Comparison of ENCODE assay signal across 9 mouse cellular contexts in genomic region chr11:54088947-54089317, GRCm38 (mm10). TPM values are rescaled to one million over a fixed set of nuclear protein-coding genes. Genes with fewer than 3 reads are reported as not detected.
A peak's percentile ranks its signal among the peaks of the same experiment; 100 is the strongest.
DNase-seq lines count a peak whose midpoint lies in the region; ATAC-seq and TF ChIP-seq lines count a peak whose summit lies in the region.
"Had no signal": no experiment of that assay in that cellular context is flagged by ENCODE, and none has a peak within 500 bp of the region (broad histone marks: within the 10 kb centered on the region; RNA-seq: fewer than 3 reads in every experiment).

No protein-coding gene starts in this region.

- H3K4me2 ChIP-seq in midbrain, embryonic 16.5 days (ENCODE audit: low read length): no peak overlapping the region
- H3K4me2 ChIP-seq in forebrain, embryonic 16.5 days (ENCODE audit: low read length): no peak overlapping the region
- H3K4me2 ChIP-seq in hindbrain, postnatal 0 days (ENCODE audit: low read depth, low read length): no peak overlapping the region
- H3K4me2 ChIP-seq in midbrain, embryonic 11.5 days: no peak overlapping the region
- H3K4me2 ChIP-seq: liver, embryonic 15.5 days had no signal

- no peaks in the 10 kb centered on the region for H3K36me3 ChIP-seq in midbrain, embryonic 10.5 days
- H3K36me3 ChIP-seq in midbrain, embryonic 16.5 days (ENCODE audit: control insufficient read depth, insufficient read depth, low read length): no peaks in the 10 kb centered on the region
- no peaks in the 10 kb centered on the region for H3K36me3 ChIP-seq in forebrain, embryonic 16.5 days (ENCODE audit: control insufficient read depth, insufficient read depth)
- H3K36me3 ChIP-seq in hindbrain, postnatal 0 days (ENCODE audit: insufficient read depth, low read length): no peaks in the 10 kb centered on the region
- no peaks in the 10 kb centered on the region for H3K36me3 ChIP-seq in midbrain, embryonic 11.5 days (ENCODE audit: control insufficient read depth, insufficient read depth, low read length)
- H3K36me3 ChIP-seq: liver, embryonic 15.5 days had no signal

- H3K4me3 ChIP-seq in midbrain, embryonic 10.5 days: no peak overlapping the region
- no peak overlapping the region for H3K4me3 ChIP-seq in midbrain, embryonic 16.5 days (ENCODE audit: low read depth, low read length)
- no peak overlapping the region for H3K4me3 ChIP-seq in forebrain, embryonic 16.5 days (replicated peaks; ENCODE audit: low read length)
- no peak overlapping the region for H3K4me3 ChIP-seq in hindbrain, postnatal 0 days (ENCODE audit: low read length)
- no peak overlapping the region for H3K4me3 ChIP-seq in midbrain, embryonic 11.5 days (ENCODE audit: low read depth, low read length)
- H3K4me3 ChIP-seq: liver, embryonic 15.5 days had no signal

- peak; percentile 84 for TF ChIP-seq CTCF in hindbrain, postnatal 0 days (IDR thresholded peaks at IDR 0.05; ENCODE audit: low read depth)

- WGBS in midbrain, embryonic 10.5 days: 51% methylated on average over 5 of the region's 5 CpGs
- WGBS in midbrain, embryonic 16.5 days: 55% methylated on average over 5 of the region's 5 CpGs
- 51% methylated on average over 5 of the region's 5 CpGs for WGBS in forebrain, embryonic 16.5 days
- 47% methylated on average over 5 of the region's 5 CpGs for WGBS in hindbrain, postnatal 0 days
- 56% methylated on average over 5 of the region's 5 CpGs for WGBS in midbrain, embryonic 11.5 days

- no peaks in the 10 kb centered on the region for H3K27me3 ChIP-seq in midbrain, embryonic 10.5 days (ENCODE audit: low read depth, poor library complexity, severe bottlenecking)
- H3K27me3 ChIP-seq in midbrain, embryonic 16.5 days (ENCODE audit: control insufficient read depth, insufficient read depth, low read depth, low read length): no peaks in the 10 kb centered on the region
- no peaks in the 10 kb centered on the region for H3K27me3 ChIP-seq in forebrain, embryonic 16.5 days (replicated peaks; ENCODE audit: control insufficient read depth, insufficient read depth, low read length)
- H3K27me3 ChIP-seq in hindbrain, postnatal 0 days (ENCODE audit: insufficient read depth, low read length): no peaks in the 10 kb centered on the region
- no peaks in the 10 kb centered on the region for H3K27me3 ChIP-seq in midbrain, embryonic 11.5 days (ENCODE audit: control insufficient read depth, insufficient read depth, low read length)

- peak; percentile 75 for DNase-seq in midbrain, embryonic 10.5 days (ENCODE audit: low spot score)
- peak; percentile 62 for DNase-seq in c-Kit-positive CD71-positive TER-119-positive erythroid progenitor cells, embryonic 14.5 days (ENCODE audit: low spot score)
- DNase-seq in hindbrain, postnatal 0 days (ENCODE audit: low spot score): peak; percentile 84
- peak; percentile 51 for DNase-seq in left cerebral cortex, adult 11 months (ENCODE audit: low spot score)
- peak; percentile 98 for DNase-seq in midbrain, embryonic 11.5 days (ENCODE audit: low spot score, missing footprints)
- peak; percentile 80 to 89 for DNase-seq in spleen, postnatal 10 days (ENCODE audit: low spot score in 2 of 2)

- ATAC-seq in midbrain, embryonic 16.5 days: no peak
- ATAC-seq in forebrain, embryonic 16.5 days: peak; percentile 33; the same call in 1 of the 2 replicates
- ATAC-seq in hindbrain, postnatal 0 days: peak; percentile 71
- ATAC-seq in midbrain, embryonic 11.5 days (ENCODE audit: low FRiP score): peak; percentile 44; the same call in 1 of the 2 replicates

- H3K27ac ChIP-seq in midbrain, embryonic 10.5 days (replicated peaks): no peak overlapping the region
- H3K27ac ChIP-seq in midbrain, embryonic 16.5 days (ENCODE audit: low read length): no peak overlapping the region
- H3K27ac ChIP-seq in forebrain, embryonic 16.5 days (ENCODE audit: low read length): no peak overlapping the region
- no peak overlapping the region for H3K27ac ChIP-seq in hindbrain, postnatal 0 days
- H3K27ac ChIP-seq in midbrain, embryonic 11.5 days (ENCODE audit: low read depth, low read length): no peak overlapping the region
- H3K27ac ChIP-seq: liver, embryonic 15.5 days had no signal

- 0 out of 2 replicates have a peak, but pooled peaks cover 7% of the 10 kb centered on the region for H3K4me1 ChIP-seq in midbrain, embryonic 10.5 days
- no peaks in the 10 kb centered on the region for H3K4me1 ChIP-seq in midbrain, embryonic 16.5 days (ENCODE audit: control insufficient read depth, insufficient read depth, low read length)
- no peaks in the 10 kb centered on the region for H3K4me1 ChIP-seq in forebrain, embryonic 16.5 days (replicated peaks; ENCODE audit: control insufficient read depth, insufficient read depth, low read length)
- no peaks in the 10 kb centered on the region for H3K4me1 ChIP-seq in hindbrain, postnatal 0 days (ENCODE audit: insufficient read depth, low read length)
- no peaks in the 10 kb centered on the region for H3K4me1 ChIP-seq in midbrain, embryonic 11.5 days (ENCODE audit: control insufficient read depth, insufficient read depth, low read length)

- no peak overlapping the region for H3K9ac ChIP-seq in midbrain, embryonic 16.5 days (ENCODE audit: low read depth, low read length)
- H3K9ac ChIP-seq in forebrain, embryonic 16.5 days (replicated peaks; ENCODE audit: low read depth, low read length): no peak overlapping the region
- no peak overlapping the region for H3K9ac ChIP-seq in hindbrain, postnatal 0 days (replicated peaks; ENCODE audit: low read length)
- H3K9ac ChIP-seq in midbrain, embryonic 11.5 days (ENCODE audit: low read length): no peak overlapping the region
- H3K9ac ChIP-seq: liver, embryonic 15.5 days had no signal

- H3K9me3 ChIP-seq in midbrain, embryonic 10.5 days (replicated peaks): no peaks in the 10 kb centered on the region
- no peaks in the 10 kb centered on the region for H3K9me3 ChIP-seq in midbrain, embryonic 16.5 days (replicated peaks; ENCODE audit: control insufficient read depth, low read length, poor library complexity, severe bottlenecking)
- no peaks in the 10 kb centered on the region for H3K9me3 ChIP-seq in forebrain, embryonic 16.5 days (ENCODE audit: control insufficient read depth, low read length)
- no peaks in the 10 kb centered on the region for H3K9me3 ChIP-seq in hindbrain, postnatal 0 days (ENCODE audit: low read length)
- no peaks in the 10 kb centered on the region for H3K9me3 ChIP-seq in midbrain, embryonic 11.5 days (ENCODE audit: control insufficient read depth, low read length)
- H3K9me3 ChIP-seq: liver, embryonic 15.5 days had no signal

RNA-seq across cellular contexts. Expression of gene P4ha2, which starts 11.0 kb away (rescaled TPM):
- polyA plus RNA-seq in midbrain, embryonic 10.5 days (2016; fragmentation: Nextera tagmentation; extraction: Ambion mirVana): 25.0 and 25.2 TPM in 2 replicates
- polyA plus RNA-seq in midbrain, embryonic 16.5 days (2015; fragmentation: Nextera tagmentation; extraction: Ambion mirVana): 9.6 and 9.7 TPM in 2 replicates
- polyA plus RNA-seq in forebrain, embryonic 16.5 days (2015; fragmentation: Nextera tagmentation; extraction: Ambion mirVana): 6.8 and 8.6 TPM in 2 replicates
- total RNA-seq in hindbrain, postnatal 0 days (2014; rRNA removed): 6.5 and 9.7 TPM in 2 replicates
- 8.4 and 9.0 TPM in 2 replicates for polyA plus RNA-seq in hindbrain, postnatal 0 days (2015; fragmentation: Nextera tagmentation; extraction: Ambion mirVana)
- polyA plus RNA-seq in midbrain, embryonic 11.5 days (2014; fragmentation: Nextera tagmentation; extraction: Ambion mirVana): 18.6 and 20.5 TPM in 2 replicates

RNA-seq across cellular contexts. Expression of gene Pdlim4, which starts 20.1 kb away (rescaled TPM):
- 52.4 and 57.4 TPM in 2 replicates for polyA plus RNA-seq in midbrain, embryonic 10.5 days (2016; fragmentation: Nextera tagmentation; extraction: Ambion mirVana)
- 20.5 and 26.7 TPM in 2 replicates for polyA plus RNA-seq in midbrain, embryonic 16.5 days (2015; fragmentation: Nextera tagmentation; extraction: Ambion mirVana)
- 45.3 and 49.5 TPM in 2 replicates for polyA plus RNA-seq in forebrain, embryonic 16.5 days (2015; fragmentation: Nextera tagmentation; extraction: Ambion mirVana)
- 46.1 and 51.1 TPM in 2 replicates for total RNA-seq in hindbrain, postnatal 0 days (2014; rRNA removed)
- polyA plus RNA-seq in hindbrain, postnatal 0 days (2015; fragmentation: Nextera tagmentation; extraction: Ambion mirVana): 47.6 and 54.6 TPM in 2 replicates
- 36.1 and 38.4 TPM in 2 replicates for polyA plus RNA-seq in midbrain, embryonic 11.5 days (2014; fragmentation: Nextera tagmentation; extraction: Ambion mirVana)
